Mouse (Mus musculus) kidney, embryonic 15.5 days (tissue): ENCODE data around the gene Scrt2. TPM values are rescaled to one million over a fixed set of nuclear protein-coding genes. Genes with fewer than 3 reads are reported as not detected.

Source experiments
- ATAC-seq: fragments of 200-750 bp; cut with Nextera tagmentation; replicated peaks from 2 replicates; pipeline ENCODE4 v1.8.0; 2017; ENCODE audit warnings: moderate TSS enrichment; ENCODE audit not compliant: low FRiP score
- H3K27ac ChIP-seq: fragments of 300-500 bp; sonication (generic); 2 replicates; pipeline ENCODE4 v1.5.1; 2015; ENCODE audit warnings: mild to moderate bottlenecking, inconsistent platforms
- H3K27me3 ChIP-seq: fragments of 300-500 bp; sonication (generic); 2 replicates; pipeline ENCODE4 v1.6.1; 2015; ENCODE audit warnings: inconsistent platforms
- H3K36me3 ChIP-seq: fragments of 300-500 bp; sonication (generic); 2 replicates; pipeline ENCODE4 v1.6.1; 2015; ENCODE audit warnings: inconsistent platforms
- H3K4me1 ChIP-seq: fragments of 300-500 bp; sonication (generic); 2 replicates; pipeline ENCODE4 v1.6.1; 2015; ENCODE audit warnings: inconsistent platforms
- H3K4me2 ChIP-seq: fragments of 300-500 bp; sonication (generic); 2 replicates; pipeline ENCODE4 v1.6.1; 2015; ENCODE audit warnings: moderate library complexity, mild to moderate bottlenecking, inconsistent platforms
- H3K4me3 ChIP-seq: fragments of 300-500 bp; sonication (generic); replicated peaks from 2 replicates; pipeline ENCODE4 v1.5.1; 2015; ENCODE audit warnings: mild to moderate bottlenecking, inconsistent platforms
- H3K9ac ChIP-seq: fragments of 300-500 bp; sonication (generic); 2 replicates; pipeline ENCODE4 v1.6.1; 2015; ENCODE audit warnings: mild to moderate bottlenecking, inconsistent platforms
- H3K9me3 ChIP-seq: fragments of 300-500 bp; sonication (generic); replicated peaks from 2 replicates; pipeline ENCODE4 v1.6.1; 2016; ENCODE audit warnings: inconsistent platforms
- WGBS: fragments of 180-500 bp; shearing (Covaris S2); methylation state at CpG from one replicate; pipeline ENCODE4 v1.1.7; 2015; ENCODE audit warnings: mixed read lengths; 5-methylcytosine and 5-hydroxymethylcytosine counted together
- polyA plus RNA-seq: library from polyadenylated mRNA; unstranded; fragments of >200 nt; fragmentation: Nextera tagmentation; extraction: Ambion mirVana; gene quantifications from 2 replicates; pipeline ENCODE4 v1.2.1, GENCODE M21; 2015

The Scrt2 gene
- polyA plus RNA-seq, 1 experiment from 2014 or later: 0.04 TPM

- peaks cover 40% of the 10 kb centered on the region for H3K4me1 ChIP-seq
- no peaks in the 10 kb centered on the region for H3K9me3 ChIP-seq
- peak overlapping the region; percentile 79 for H3K27ac ChIP-seq
- no peaks in the 10 kb centered on the region for H3K36me3 ChIP-seq
- H3K4me2 ChIP-seq: peak overlapping the region; percentile 96
- no peak for ATAC-seq
- WGBS: 45% methylated on average over 1 of the region's 1 CpGs
- peaks cover 54% of the 10 kb centered on the region for H3K27me3 ChIP-seq
- no peak overlapping the region for H3K9ac ChIP-seq
- peak overlapping the region; percentile 57 for H3K4me3 ChIP-seq
These were observed 60.2 kb downstream of the Scrt2 start for GRCm38 (mm10) chr2:152141491-152141890.

GRCm38 (mm10) chr2:152142046-152142445 is 60.7 kb downstream of the Scrt2 start:
- Histone ChIP-seq H3K4me2 (peak overlapping the region; percentile 96), H3K36me3 (no peaks in the 10 kb centered on the region), H3K27ac (peak overlapping the region; percentile 79), H3K4me3 (peak overlapping the region; percentile 57), H3K27me3 (peaks cover 56% of the 10 kb centered on the region), H3K9me3 (no peaks in the 10 kb centered on the region), H3K9ac (no peak overlapping the region), H3K4me1 (peaks cover 42% of the 10 kb centered on the region)
- ATAC-seq: peak; percentile 88
- WGBS: 0% methylated on average over 13 of the region's 13 CpGs

DNA sequence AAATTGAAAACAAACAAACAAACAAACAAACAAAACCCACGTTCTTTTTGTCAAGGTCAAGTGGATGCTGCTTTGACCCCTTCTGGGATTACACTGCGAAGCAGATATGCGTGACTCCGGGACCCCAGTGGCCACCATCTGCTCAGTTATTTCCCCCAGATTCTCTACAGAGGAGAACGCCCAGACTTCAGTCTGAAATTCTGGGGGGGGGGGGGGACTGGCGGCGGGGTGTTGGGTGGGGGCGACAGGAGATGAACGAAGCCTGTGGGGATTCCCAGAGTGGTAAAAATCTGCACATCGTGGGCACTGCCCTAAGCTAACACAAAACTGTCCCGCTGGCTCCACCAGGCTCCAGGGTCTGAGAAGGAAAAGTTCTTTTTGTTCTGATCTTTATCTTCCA is 61.2 kb downstream of the Scrt2 start:
- Histone ChIP-seq H3K9ac (no peak overlapping the region), H3K36me3 (no peaks in the 10 kb centered on the region), H3K27ac (peak overlapping the region; percentile 79), H3K27me3 (peaks cover 56% of the 10 kb centered on the region), H3K9me3 (no peaks in the 10 kb centered on the region), H3K4me3 (peak overlapping the region; percentile 57), H3K4me2 (peak overlapping the region; percentile 96), H3K4me1 (peaks cover 44% of the 10 kb centered on the region)
- WGBS: 1% methylated on average over 11 of the region's 11 CpGs
- no peak for ATAC-seq

DNA sequence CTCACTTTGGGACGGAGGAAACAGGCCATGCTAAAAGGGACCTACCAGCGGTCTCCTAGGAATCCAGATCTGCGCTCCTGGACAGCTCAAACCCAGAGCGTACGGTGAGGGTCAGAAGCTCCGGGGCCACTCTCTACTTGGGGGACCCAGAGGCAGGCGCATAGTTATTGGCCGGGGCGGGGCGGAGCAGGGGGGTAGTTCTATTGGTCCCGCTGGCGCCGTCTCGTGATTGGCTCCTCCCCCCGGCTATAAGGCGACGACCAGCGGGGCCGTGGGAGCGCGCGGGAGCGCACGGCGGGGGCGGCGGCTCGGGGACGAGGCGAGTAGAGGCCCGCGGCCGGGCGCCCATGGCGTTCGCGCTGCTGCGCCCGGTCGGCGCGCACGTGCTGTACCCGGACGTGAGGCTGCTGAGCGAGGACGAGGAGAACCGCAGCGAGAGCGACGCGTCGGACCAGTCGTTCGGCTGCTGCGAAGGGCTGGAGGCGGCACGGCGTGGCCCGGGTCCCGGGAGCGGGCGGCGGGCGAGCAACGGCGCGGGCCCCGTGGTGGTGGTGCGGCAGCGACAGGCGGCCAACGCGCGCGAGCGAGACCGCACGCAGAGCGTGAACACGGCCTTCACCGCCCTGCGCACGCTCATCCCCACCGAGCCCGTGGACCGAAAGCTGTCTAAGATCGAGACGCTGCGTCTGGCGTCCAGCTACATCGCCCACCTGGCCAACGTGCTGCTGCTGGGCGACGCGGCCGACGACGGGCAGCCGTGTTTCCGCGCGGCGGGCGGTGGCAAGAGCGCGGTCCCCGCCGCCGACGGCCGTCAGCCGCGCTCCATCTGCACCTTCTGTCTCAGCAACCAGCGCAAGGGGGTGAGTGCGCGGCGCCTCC is 62.2 kb downstream of the Scrt2 start, which contains the start of gene Tcf15:
TSS of gene Tcf15 (plus strand) at position 283 of the 879 bp plus-strand sequence.
- Histone ChIP-seq H3K27me3 (peaks cover 56% of the 10 kb centered on the region), H3K27ac (peak within 1 kb of the TSS; percentile 79), H3K4me2 (peak within 1 kb of the TSS; percentile 96), H3K4me3 (peak within 1 kb of the TSS; percentile 57), H3K9me3 (no peaks in the 10 kb centered on the region), H3K36me3 (no peaks in the 10 kb centered on the region), H3K9ac (peak within 1 kb of the TSS; percentile 57), H3K4me1 (peaks cover 44% of the 10 kb centered on the region)
- under 1% methylated on average over 110 of the region's 118 CpGs for WGBS
- peak; percentile 81 for ATAC-seq

GRCm38 (mm10) chr2:152144158-152144450 is 62.8 kb downstream of the Scrt2 start:
- H3K9me3 ChIP-seq: no peaks in the 10 kb centered on the region
- H3K4me1 ChIP-seq: peaks cover 44% of the 10 kb centered on the region
- 16% methylated on average over 9 of the region's 9 CpGs for WGBS
- H3K4me2 ChIP-seq: peak overlapping the region; percentile 96
- H3K36me3 ChIP-seq: no peaks in the 10 kb centered on the region
- ATAC-seq: no peak
- H3K27me3 ChIP-seq: peaks cover 56% of the 10 kb centered on the region
- peak overlapping the region; percentile 57 for H3K9ac ChIP-seq
- no peak overlapping the region for H3K27ac ChIP-seq
- H3K4me3 ChIP-seq: peak overlapping the region; percentile 57

- ATAC-seq: no peak
These were observed 63.2 kb downstream of the Scrt2 start for GRCm38 (mm10) chr2:152144501-152144900.

More at GRCm38 (mm10) chr2:152144501-152144900, 63.2 kb downstream of the Scrt2 start:
- 72% methylated on average over 5 of the region's 5 CpGs for WGBS
- H3K27me3 ChIP-seq: peaks cover 56% of the 10 kb centered on the region
- no peaks in the 10 kb centered on the region for H3K9me3 ChIP-seq
- H3K4me3 ChIP-seq: peak overlapping the region; percentile 57
- H3K4me1 ChIP-seq: peaks cover 44% of the 10 kb centered on the region
- H3K36me3 ChIP-seq: no peaks in the 10 kb centered on the region
- peak overlapping the region; percentile 96 for H3K4me2 ChIP-seq
- no peak overlapping the region for H3K27ac ChIP-seq
- peak overlapping the region; percentile 57; the same call in 1 of the 2 replicates for H3K9ac ChIP-seq

Other genes with a start within 250 kb of the Scrt2 start
- 0.06 TPM in 1 of 2 replicates, not detected in the other for gene Rspo4, start 238.6 kb upstream of the Scrt2 start, polyA plus RNA-seq
- gene Angpt4, start 170.3 kb upstream of the Scrt2 start, polyA plus RNA-seq: 2.1 and 2.7 TPM in 2 replicates
- gene Fam110a, start 101.3 kb upstream of the Scrt2 start, polyA plus RNA-seq: 29.1 and 29.2 TPM in 2 replicates
- 13.3 and 16.3 TPM in 2 replicates for gene Slc52a3, start 85.0 kb upstream of the Scrt2 start, polyA plus RNA-seq
- 12.7 and 14.5 TPM in 2 replicates for gene Srxn1, start 24.0 kb downstream of the Scrt2 start, polyA plus RNA-seq
- 13.5 TPM in 2 replicates for gene Tcf15, start 62.0 kb downstream of the Scrt2 start, polyA plus RNA-seq
- gene Csnk2a1, start 145.3 kb downstream of the Scrt2 start, polyA plus RNA-seq: 93.4 and 101 TPM in 2 replicates
- gene Tbc1d20, start 212.3 kb downstream of the Scrt2 start, polyA plus RNA-seq: 39.5 and 39.7 TPM in 2 replicates